Mouse (Mus musculus): ENCODE data around the gene Lasp1. TPM values are rescaled to one million over a fixed set of nuclear protein-coding genes. Genes with fewer than 3 reads are reported as not detected.

Lasp1 gene
- polyA plus RNA-seq, 1 experiment from 2014 or later = 62.6 TPM

DNA sequence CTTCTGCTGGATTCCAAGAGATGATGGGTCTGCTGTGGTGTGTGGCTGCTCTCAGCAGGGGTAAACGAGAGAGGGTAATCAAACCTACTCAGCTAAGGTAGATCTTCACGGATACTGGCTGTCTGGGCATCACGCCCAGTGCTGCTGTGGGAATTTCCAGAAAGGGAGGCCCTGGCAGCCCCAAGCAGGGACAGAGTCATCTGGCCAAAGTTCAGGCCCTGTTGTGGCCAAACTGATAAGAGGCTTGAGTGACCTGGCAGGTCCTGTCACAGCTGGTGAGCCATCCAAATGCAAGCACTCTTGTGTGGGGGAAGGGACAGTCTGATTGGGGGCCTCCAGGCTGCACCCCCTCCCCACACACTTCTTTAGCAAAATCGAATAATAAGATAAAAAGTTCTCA, 22.0 kb downstream of the Lasp1 start:
- no peak overlapping the region for H3K9ac ChIP-seq (replicated peaks; ENCODE audit: low read length)
- H3K27ac ChIP-seq (replicated peaks; ENCODE audit: low read depth, low read length) = no peak overlapping the region

DNA sequence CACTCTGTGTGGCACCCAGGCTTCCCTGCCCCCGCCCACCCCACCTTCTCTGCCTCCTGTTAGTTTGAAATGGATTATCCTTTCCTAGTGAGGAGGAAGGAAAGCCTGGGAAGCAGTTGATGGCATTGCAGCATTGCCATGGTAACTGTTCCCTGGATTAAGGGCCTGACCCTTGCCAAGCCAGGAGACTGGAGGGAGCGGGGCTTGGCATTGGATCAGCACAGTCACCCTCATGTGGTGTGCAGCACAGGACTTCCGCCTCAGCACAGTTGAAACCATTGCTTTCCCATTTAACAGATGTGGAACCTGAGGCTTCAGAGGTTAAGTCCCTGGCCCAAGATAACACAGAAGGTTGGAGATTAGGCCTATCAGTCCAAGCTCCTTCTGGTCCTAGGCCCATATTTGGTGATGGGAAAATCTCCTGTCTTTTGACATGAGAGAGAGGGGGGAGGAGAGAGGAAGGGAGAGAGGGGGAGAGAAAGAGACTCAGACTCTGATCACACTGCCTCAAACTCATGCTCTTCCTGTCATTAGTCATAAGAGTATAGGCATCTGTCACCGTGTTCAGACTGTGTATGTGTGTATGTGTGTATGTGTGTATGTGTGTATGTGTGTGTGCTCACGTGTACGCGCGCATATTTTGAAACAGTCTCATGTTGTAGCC, 22.7 kb downstream of the Lasp1 start:
- Histone ChIP-seq H3K27me3 (ENCODE audit: control insufficient read depth, insufficient read depth, low read length) (no peaks in the 10 kb centered on the region), H3K9ac (replicated peaks; ENCODE audit: low read length) (no peak overlapping the region), H3K4me3 (ENCODE audit: low read depth, low read length) (no peak overlapping the region), H3K27ac (replicated peaks; ENCODE audit: low read depth, low read length) (no peak overlapping the region), H3K9me3 (replicated peaks; ENCODE audit: control insufficient read depth, low read length) (no peaks in the 10 kb centered on the region), H3K4me1 (ENCODE audit: control insufficient read depth, insufficient read depth, low read length) (peaks cover 16% of the 10 kb centered on the region), H3K4me2 (ENCODE audit: low read depth, low read length) (no peak overlapping the region), H3K36me3 (replicated peaks; ENCODE audit: control insufficient read depth, insufficient read depth, low read depth, low read length) (no peaks in the 10 kb centered on the region; the same call in 1 of the 2 replicates)
- 93% methylated on average over 8 of the region's 8 CpGs for WGBS
- no peak for DNase-seq (ENCODE audit: low spot score)
- no peak for ATAC-seq (replicated peaks; ENCODE audit: insufficient number of reproducible peaks, low FRiP score, low TSS enrichment, low read depth)

More for the DNA sequence above, 22.0 kb downstream of the Lasp1 start:
- H3K9me3 ChIP-seq (replicated peaks; ENCODE audit: control insufficient read depth, low read length) = no peaks in the 10 kb centered on the region
- DNase-seq (ENCODE audit: low spot score) (no peak), ATAC-seq (replicated peaks; ENCODE audit: insufficient number of reproducible peaks, low FRiP score, low TSS enrichment, low read depth) (no peak)
- no peak overlapping the region for H3K4me3 ChIP-seq (ENCODE audit: low read depth, low read length)
- peaks cover 22% of the 10 kb centered on the region for H3K4me1 ChIP-seq (ENCODE audit: control insufficient read depth, insufficient read depth, low read length)
- 74% methylated on average over 4 of the region's 4 CpGs for WGBS
- no peaks in the 10 kb centered on the region; the same call in 1 of the 2 replicates for H3K36me3 ChIP-seq (replicated peaks; ENCODE audit: control insufficient read depth, insufficient read depth, low read depth, low read length)
- H3K4me2 ChIP-seq (ENCODE audit: low read depth, low read length) = no peak overlapping the region
- H3K27me3 ChIP-seq (ENCODE audit: control insufficient read depth, insufficient read depth, low read length) = no peaks in the 10 kb centered on the region

DNA sequence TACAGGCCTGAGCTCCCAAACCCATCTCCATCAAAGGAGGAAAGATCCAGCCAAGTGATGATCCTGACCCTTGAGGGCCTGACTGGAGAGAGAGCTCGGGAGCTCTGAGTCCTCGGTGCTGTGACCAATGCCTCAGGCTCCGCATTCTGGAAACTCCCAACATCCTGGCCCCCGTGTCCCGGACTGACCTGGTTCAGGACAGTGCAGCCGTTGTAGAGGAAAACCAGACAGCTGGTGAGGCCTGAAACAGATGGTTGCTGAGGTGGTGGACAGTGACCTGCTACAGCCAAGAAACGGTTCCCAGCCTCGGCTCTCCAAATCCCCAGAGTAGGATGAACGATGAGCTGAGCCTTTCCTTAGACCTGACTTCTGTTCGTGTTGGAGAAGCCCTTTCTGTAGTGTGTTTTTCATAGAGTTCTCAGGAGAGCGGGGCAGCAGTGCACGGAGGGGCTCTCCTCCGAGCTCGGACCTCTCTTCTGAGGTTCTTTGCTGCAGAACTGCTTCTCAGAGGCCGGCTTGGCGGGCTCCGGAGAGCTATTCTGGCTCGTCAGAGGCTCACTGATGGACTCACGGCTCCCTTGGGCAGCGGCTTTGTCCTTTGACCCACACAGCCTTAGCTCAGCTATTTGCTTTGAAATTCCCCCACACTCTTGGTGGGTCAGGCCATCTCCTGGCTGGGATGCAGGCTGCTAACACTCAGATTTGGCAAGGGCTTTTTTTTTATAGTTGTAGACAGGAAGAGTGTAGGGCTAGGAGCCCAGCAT, 24.2 kb downstream of the Lasp1 start:
- no peak overlapping the region for H3K27ac ChIP-seq (replicated peaks; ENCODE audit: low read depth, low read length)
- no peaks in the 10 kb centered on the region for H3K9me3 ChIP-seq (replicated peaks; ENCODE audit: control insufficient read depth, low read length)
- no peaks in the 10 kb centered on the region for H3K27me3 ChIP-seq (ENCODE audit: control insufficient read depth, insufficient read depth, low read length)
- peaks cover 8% of the 10 kb centered on the region for H3K4me1 ChIP-seq (ENCODE audit: control insufficient read depth, insufficient read depth, low read length)
- H3K4me2 ChIP-seq (ENCODE audit: low read depth, low read length) = no peak overlapping the region
- DNase-seq (ENCODE audit: low spot score) (no peak), ATAC-seq (replicated peaks; ENCODE audit: insufficient number of reproducible peaks, low FRiP score, low TSS enrichment, low read depth) (no peak)
- H3K9ac ChIP-seq (replicated peaks; ENCODE audit: low read length) = no peak overlapping the region
- H3K36me3 ChIP-seq (replicated peaks; ENCODE audit: control insufficient read depth, insufficient read depth, low read depth, low read length) = no peaks in the 10 kb centered on the region; the same call in 1 of the 2 replicates
- 50% methylated on average over 20 of the region's 20 CpGs for WGBS
- H3K4me3 ChIP-seq (ENCODE audit: low read depth, low read length) = no peak overlapping the region

GRCm38 (mm10) chr11:97824168-97824567, 25.4 kb downstream of the Lasp1 start:
- Histone ChIP-seq H3K4me1 (ENCODE audit: control insufficient read depth, insufficient read depth, low read length) (no peaks in the 10 kb centered on the region), H3K36me3 (replicated peaks; ENCODE audit: control insufficient read depth, insufficient read depth, low read depth, low read length) (no peaks in the 10 kb centered on the region; the same call in 1 of the 2 replicates), H3K4me2 (ENCODE audit: low read depth, low read length) (no peak overlapping the region), H3K9me3 (replicated peaks; ENCODE audit: control insufficient read depth, low read length) (no peaks in the 10 kb centered on the region), H3K27ac (replicated peaks; ENCODE audit: low read depth, low read length) (no peak overlapping the region), H3K4me3 (ENCODE audit: low read depth, low read length) (no peak overlapping the region), H3K9ac (replicated peaks; ENCODE audit: low read length) (no peak overlapping the region), H3K27me3 (ENCODE audit: control insufficient read depth, insufficient read depth, low read length) (no peaks in the 10 kb centered on the region)
- WGBS = 95% methylated on average over 11 of the region's 11 CpGs
- ATAC-seq (replicated peaks; ENCODE audit: insufficient number of reproducible peaks, low FRiP score, low TSS enrichment, low read depth) = no peak
- no peak for DNase-seq (ENCODE audit: low spot score)

- Histone ChIP-seq H3K4me2 (ENCODE audit: low read depth, low read length) (no peak overlapping the region), H3K4me3 (ENCODE audit: low read depth, low read length) (no peak overlapping the region), H3K27ac (replicated peaks; ENCODE audit: low read depth, low read length) (no peak overlapping the region), H3K27me3 (ENCODE audit: control insufficient read depth, insufficient read depth, low read length) (no peaks in the 10 kb centered on the region), H3K36me3 (replicated peaks; ENCODE audit: control insufficient read depth, insufficient read depth, low read depth, low read length) (no peaks in the 10 kb centered on the region; the same call in 1 of the 2 replicates), H3K4me1 (ENCODE audit: control insufficient read depth, insufficient read depth, low read length) (no peaks in the 10 kb centered on the region), H3K9me3 (replicated peaks; ENCODE audit: control insufficient read depth, low read length) (no peaks in the 10 kb centered on the region), H3K9ac (replicated peaks; ENCODE audit: low read length) (no peak overlapping the region)
- DNase-seq (ENCODE audit: low spot score) (no peak), ATAC-seq (replicated peaks; ENCODE audit: insufficient number of reproducible peaks, low FRiP score, low TSS enrichment, low read depth) (no peak)
- WGBS = 84% methylated on average over 6 of the region's 6 CpGs
Measured at GRCm38 (mm10) chr11:97824895-97825294, 26.1 kb downstream of the Lasp1 start.

DNA sequence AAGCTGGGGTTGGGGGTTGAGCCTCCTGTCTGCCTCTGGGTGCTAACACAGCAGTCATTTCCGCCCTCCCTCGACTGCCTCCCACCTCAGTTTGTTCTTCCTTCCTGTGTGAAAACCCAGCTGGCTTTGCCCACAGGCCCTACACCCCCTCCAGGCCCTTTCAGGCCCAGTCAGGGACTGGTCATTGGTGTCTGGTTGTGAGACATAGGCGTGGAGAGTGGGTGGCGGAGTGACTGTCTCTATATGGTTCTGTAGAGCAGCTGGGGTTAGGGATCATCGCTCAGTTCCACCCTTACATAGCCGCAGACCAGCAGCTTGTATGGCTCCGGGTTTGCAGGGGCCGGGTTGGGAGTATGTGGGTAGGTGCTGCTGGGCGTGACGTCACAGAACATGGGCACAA, 26.5 kb downstream of the Lasp1 start:
- Histone ChIP-seq H3K9me3 (replicated peaks; ENCODE audit: control insufficient read depth, low read length) (no peaks in the 10 kb centered on the region), H3K27ac (replicated peaks; ENCODE audit: low read depth, low read length) (no peak overlapping the region), H3K4me1 (ENCODE audit: control insufficient read depth, insufficient read depth, low read length) (no peaks in the 10 kb centered on the region), H3K9ac (replicated peaks; ENCODE audit: low read length) (no peak overlapping the region), H3K4me3 (ENCODE audit: low read depth, low read length) (no peak overlapping the region), H3K27me3 (ENCODE audit: control insufficient read depth, insufficient read depth, low read length) (no peaks in the 10 kb centered on the region), H3K36me3 (replicated peaks; ENCODE audit: control insufficient read depth, insufficient read depth, low read depth, low read length) (no peaks in the 10 kb centered on the region; the same call in 1 of the 2 replicates), H3K4me2 (ENCODE audit: low read depth, low read length) (no peak overlapping the region)
- no peak for DNase-seq (ENCODE audit: low spot score)
- no peak for ATAC-seq (replicated peaks; ENCODE audit: insufficient number of reproducible peaks, low FRiP score, low TSS enrichment, low read depth)
- WGBS = 84% methylated on average over 10 of the region's 10 CpGs

DNA sequence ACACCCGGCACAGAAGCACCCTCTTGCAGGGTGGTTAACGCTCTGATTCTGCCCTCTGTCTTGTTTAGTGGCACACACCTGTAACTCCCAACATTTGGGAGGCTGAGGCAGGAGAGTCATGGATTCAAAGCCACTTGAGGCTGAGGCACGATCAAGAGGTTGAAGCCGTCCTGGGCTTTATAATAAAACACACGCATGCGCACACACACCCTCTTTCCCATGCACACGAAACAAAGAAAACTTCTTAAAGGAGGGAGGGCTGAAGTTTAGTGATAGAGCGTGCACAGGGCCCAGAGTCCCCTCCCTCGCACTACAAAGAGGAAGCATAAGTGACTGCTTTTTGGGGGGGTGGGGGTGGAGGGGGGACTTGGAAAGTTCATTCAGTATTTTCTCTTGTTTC, 27.2 kb downstream of the Lasp1 start:
- no peaks in the 10 kb centered on the region; the same call in 1 of the 2 replicates for H3K36me3 ChIP-seq (replicated peaks; ENCODE audit: control insufficient read depth, insufficient read depth, low read depth, low read length)
- no peak for ATAC-seq (replicated peaks; ENCODE audit: insufficient number of reproducible peaks, low FRiP score, low TSS enrichment, low read depth)
- no peak overlapping the region for H3K27ac ChIP-seq (replicated peaks; ENCODE audit: low read depth, low read length)

GRCm38 (mm10) chr11:97826414-97826813, 27.6 kb downstream of the Lasp1 start:
- Histone ChIP-seq H3K4me1 (ENCODE audit: control insufficient read depth, insufficient read depth, low read length) (no peaks in the 10 kb centered on the region), H3K27me3 (ENCODE audit: control insufficient read depth, insufficient read depth, low read length) (no peaks in the 10 kb centered on the region), H3K9ac (replicated peaks; ENCODE audit: low read length) (no peak overlapping the region), H3K4me3 (ENCODE audit: low read depth, low read length) (no peak overlapping the region), H3K9me3 (replicated peaks; ENCODE audit: control insufficient read depth, low read length) (no peaks in the 10 kb centered on the region), H3K27ac (replicated peaks; ENCODE audit: low read depth, low read length) (no peak overlapping the region), H3K36me3 (replicated peaks; ENCODE audit: control insufficient read depth, insufficient read depth, low read depth, low read length) (no peaks in the 10 kb centered on the region; the same call in 1 of the 2 replicates), H3K4me2 (ENCODE audit: low read depth, low read length) (no peak overlapping the region)
- ATAC-seq (replicated peaks; ENCODE audit: insufficient number of reproducible peaks, low FRiP score, low TSS enrichment, low read depth) = no peak
- 87% methylated on average over 7 of the region's 7 CpGs for WGBS
- DNase-seq (ENCODE audit: low spot score) = no peak

More for the DNA sequence above, 27.2 kb downstream of the Lasp1 start:
- WGBS = 89% methylated on average over 9 of the region's 9 CpGs
- H3K27me3 ChIP-seq (ENCODE audit: control insufficient read depth, insufficient read depth, low read length) = no peaks in the 10 kb centered on the region
- H3K4me1 ChIP-seq (ENCODE audit: control insufficient read depth, insufficient read depth, low read length) = no peaks in the 10 kb centered on the region
- no peak for DNase-seq (ENCODE audit: low spot score)
- no peak overlapping the region for H3K4me3 ChIP-seq (ENCODE audit: low read depth, low read length)
- H3K9me3 ChIP-seq (replicated peaks; ENCODE audit: control insufficient read depth, low read length) = no peaks in the 10 kb centered on the region
- no peak overlapping the region for H3K4me2 ChIP-seq (ENCODE audit: low read depth, low read length)
- no peak overlapping the region for H3K9ac ChIP-seq (replicated peaks; ENCODE audit: low read length)

Measured in embryonic facial prominence, embryonic 11.5 days (tissue).